Mouse (Mus musculus): Measurements from ENCODE around the gene Soat1.

The Soat1 gene

DNA sequence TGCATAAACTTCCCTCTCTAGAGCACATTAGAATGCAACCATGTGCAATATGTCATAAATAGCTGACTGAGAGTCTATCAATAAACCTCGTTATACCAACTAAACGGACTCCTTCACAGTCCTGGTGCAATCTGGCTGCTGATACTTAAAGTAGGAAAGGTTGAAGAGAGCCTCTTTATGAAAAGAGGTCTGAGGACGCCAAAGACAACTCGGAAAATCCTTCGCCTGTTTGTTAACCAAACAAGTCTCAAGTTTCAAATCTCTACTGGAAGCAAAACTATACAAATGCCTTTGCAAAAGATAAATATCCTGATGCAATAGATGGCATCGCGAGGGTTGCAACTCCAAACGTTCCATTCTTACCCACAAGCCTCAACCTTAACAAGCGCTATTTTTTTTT is 9.2 kb downstream of the Soat1 start:
- in situ Hi-C loops (cut with MboI) = no loop called here

DNA sequence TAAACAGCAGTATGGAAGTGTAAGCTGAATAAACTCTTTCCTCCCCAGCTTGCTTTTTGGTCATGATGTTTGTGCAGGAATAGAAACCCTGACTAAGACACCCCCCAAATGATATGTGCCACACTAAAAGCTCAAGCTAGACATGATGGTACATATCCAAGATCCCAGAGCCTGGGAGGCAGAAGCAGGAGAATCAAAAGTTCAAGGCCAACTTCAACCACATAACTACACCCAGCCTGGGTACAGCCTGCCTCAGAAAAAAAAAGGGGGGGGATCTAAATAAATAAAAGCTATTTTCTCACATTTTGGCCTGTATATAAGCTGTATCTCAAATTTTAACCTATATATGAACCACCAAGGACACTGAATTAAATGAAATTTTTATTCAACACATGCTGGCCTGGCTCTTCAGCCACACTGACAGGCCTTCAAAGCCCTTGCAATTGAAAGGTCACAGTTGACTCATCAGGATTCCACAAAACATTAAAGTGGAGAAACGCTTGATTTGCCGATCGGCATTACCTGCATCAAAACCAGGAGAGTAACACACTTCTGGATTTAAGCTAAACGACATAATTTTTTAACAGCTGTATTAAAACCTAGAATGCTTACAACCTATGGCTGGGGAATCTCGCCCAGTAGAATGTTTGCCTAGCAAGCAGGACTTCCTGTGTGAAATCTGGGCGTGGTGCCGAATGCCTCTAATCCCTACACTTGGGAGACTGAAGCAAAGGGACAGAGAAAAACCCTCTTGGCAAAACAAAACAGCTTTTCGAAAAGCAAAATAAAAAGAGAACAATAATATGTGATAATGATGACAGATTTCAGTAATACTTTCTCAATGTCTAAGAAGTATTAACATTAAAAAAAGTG is 9.9 kb downstream of the Soat1 start:
- in situ Hi-C loops (cut with MboI) = no loop called here

DNA sequence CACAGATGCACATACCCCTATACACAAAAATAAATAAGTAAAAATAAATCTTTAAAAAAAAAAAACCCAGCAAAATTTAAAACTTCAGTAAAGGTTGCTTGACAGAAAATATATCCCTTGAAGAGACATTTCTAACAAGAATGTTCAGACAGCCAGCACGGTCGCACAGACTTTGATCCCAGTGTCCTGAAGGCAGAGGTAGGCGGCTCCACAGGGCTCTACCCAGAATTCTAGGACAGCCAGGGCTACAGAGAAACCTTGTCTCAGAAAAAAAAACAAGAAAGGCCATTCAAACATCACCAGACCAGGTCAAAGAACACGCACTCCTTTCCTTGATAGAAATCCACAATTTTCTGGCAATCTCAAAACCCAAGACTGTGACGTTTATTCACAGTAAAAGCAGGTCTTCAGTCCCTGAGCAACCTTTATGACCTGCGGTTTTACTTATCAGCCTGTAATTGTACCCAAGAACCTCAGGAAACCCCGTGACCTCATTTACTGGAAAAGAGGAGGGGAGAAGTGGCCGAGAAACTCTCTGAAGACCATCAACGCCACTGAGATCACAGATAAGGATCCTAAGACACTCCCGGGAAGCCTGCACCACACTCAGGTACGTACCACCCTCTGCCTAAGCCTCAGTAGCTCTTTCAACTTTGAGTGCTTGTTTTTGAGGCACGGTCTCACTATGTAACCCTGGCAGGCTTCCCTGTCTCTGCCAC is 11.7 kb downstream of the Soat1 start:
- in situ Hi-C loops (cut with MboI) = no loop called here

DNA sequence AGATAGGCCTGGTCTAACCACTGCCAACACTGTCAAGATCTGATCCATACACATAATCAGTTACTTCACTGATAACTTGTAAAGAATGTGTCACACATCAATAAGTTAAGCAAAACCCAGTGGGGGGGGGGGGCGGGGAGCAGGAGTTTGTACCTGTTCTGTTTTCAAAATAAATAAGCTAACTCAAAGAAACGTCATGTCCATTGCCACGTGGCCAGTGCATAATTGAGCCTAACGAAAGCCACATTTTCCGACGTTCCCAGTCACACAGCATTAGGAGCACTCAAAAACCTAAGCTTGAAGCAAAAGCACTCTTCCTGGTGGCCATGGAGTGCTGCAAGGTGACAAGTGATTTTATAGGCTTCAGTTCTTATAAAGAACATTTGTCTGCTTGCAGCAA is 13.1 kb downstream of the Soat1 start:
- in situ Hi-C loops (cut with MboI) = no loop called here

DNA sequence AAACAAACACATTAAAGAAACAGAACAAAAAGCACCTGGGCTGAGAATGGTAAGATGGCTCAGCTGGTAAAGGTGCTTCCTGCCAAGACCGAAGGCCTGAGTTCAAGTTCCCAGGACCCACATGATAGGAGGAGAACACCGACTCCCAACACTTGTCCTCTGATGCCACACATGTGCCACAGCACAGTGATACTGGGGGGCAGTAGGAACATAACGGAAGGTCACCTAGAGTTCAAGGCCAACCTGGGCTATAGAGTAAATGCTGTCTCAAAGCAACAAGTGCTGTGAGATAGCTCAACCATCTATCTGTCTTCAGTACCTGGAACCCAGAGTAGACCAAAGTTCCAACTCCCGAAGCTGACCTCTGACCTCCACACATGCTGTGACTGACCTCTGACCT is 13.9 kb downstream of the Soat1 start:
- in situ Hi-C loops (cut with MboI) = no loop called here

DNA sequence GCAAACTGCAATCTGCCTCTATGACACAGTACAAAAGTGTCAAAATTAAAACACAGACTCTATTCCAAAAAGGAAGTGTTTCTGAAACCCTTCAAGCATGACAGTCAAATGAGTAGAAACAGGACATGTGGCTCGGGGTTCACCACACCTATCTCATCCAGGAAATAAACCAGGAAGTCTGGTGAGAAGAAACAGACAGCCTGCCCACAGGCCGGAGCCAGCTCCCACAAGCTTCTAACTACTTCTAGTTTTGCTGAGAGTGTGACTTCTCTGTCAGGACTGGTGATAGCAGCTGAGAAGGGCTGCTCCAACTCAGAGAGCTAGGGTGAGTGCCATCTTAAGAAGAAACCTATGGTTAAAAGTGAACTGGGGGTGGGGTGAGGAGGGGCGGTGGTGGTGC is 14.4 kb downstream of the Soat1 start:
- in situ Hi-C loops (cut with MboI) = no loop called here

DNA sequence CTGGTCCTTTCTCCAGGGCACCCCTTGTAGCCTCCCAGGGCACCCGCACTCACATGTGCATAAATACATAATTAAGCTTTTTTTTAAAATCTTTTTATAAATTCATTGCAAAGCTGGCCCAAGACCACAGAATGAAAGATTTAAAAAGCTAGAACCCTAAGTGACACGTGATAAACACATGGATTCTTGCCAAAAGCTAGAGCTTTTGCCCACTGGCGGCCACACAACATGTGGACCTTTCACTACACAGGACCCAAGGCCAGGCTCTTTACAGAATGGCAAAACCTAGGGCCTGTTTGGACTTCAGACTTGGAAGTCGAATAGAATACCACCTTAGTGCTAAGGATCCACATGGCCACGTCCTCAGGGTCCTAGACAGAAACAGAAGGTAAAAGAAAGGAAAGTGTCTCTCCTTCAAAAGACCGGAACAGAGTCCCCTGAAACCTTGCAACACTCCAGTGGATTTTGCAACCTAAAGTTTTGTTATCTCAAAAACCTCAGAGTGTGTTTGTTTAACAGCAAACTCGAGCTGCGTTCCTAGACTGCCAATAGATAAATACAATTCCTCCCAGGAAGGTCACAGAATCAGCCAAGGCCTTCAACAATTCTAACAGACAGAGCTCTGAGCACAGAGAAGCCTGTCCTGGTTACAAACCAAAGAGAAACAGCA is 15.6 kb downstream of the Soat1 start:
- in situ Hi-C loops (cut with MboI) = no loop called here

DNA sequence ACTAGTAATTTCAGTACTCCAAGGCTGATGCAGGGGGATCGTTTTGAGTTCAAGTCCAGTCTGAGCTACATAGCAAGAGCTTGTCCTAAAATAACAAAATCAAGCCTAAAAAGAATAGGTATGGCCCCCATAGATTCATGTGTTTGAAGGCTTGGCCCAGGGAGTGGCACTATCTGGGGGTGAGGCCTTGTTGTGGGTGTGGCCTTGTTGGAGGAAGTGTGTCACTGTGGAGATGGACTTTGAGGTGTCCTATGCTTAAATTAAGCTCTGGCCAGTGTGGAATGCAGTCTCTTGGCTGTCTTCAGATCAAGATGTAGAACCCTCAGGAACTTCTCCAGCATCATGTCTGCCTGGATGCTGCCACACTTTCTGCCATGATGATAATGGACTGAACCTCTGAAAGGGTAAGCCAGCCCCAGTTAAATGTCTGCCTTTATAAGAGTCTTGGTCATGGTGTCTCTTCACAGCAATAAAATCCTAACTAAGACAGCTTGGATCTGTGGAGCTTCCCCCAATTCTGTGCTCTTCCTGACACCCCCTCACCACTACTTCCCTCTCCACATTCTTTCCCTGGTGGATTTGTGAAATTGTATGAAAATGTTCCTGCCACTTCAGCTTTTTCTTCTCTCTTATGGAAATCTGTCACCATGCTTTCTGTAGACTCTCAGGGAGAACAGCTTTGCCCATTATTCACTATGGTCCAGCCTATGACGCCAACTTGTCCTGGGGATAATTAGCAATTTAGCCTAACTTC is 18.9 kb downstream of the Soat1 start:
- in situ Hi-C loops (cut with MboI) = no loop called here

DNA sequence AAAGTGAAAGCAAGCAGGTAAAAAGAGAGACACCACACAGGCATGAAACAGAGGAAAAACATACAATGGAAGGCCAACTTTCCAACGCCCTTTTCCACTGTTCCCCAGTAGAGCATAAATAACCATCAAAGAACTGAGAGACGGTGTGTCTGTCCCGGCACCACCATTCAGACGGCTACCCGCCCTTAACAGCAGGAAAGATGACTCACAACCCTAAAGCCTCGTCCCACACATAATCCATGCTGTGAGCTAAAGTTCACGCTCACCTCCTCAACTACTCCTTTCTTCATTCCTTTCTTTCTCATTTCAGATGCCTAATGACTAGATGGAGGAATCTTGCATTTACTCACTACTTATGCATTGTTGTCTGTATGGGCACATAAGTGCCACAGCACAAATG is 19.7 kb downstream of the Soat1 start:
- in situ Hi-C loops (cut with MboI) = no loop called here

DNA sequence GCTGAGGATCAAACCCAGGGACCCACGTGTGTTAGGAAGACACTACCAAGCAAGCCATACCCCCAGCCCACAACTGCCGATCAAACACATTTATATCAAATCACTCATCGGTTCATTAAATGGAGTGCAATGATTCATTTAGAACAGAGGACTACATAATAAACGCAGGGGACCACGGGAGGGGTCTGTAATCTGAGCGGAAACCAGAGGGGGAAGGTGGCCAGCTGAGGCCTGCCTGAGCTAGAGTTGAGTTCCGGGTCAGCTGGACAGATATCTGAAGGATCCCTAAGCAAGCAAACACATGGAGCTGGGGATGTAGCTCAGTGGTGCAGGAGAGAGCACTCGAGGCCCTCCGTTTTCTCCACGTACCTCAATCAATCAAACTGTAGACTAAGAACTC is 20.3 kb downstream of the Soat1 start:
- in situ Hi-C loops (cut with MboI) = no loop called here

DNA sequence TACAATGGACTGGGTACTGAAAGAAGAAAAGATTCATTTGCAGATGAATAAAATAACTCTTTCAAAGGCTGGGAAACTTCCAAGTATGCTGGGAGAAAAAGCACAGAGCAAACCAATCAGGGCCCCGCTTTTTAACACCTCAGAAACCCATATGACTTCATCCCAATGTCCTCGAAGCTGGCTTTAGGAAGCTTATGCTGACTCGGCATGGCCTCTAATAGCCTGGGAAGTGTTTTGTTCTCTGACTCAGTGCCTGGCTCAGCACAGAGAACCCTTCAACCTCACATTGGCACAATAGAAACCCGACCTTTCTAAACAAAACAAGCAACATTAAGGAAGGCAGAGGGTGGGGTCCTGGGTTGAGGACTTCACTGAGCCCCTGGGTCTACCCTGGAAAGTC is 23.7 kb downstream of the Soat1 start:
- in situ Hi-C loops (cut with MboI) = no loop called here

DNA sequence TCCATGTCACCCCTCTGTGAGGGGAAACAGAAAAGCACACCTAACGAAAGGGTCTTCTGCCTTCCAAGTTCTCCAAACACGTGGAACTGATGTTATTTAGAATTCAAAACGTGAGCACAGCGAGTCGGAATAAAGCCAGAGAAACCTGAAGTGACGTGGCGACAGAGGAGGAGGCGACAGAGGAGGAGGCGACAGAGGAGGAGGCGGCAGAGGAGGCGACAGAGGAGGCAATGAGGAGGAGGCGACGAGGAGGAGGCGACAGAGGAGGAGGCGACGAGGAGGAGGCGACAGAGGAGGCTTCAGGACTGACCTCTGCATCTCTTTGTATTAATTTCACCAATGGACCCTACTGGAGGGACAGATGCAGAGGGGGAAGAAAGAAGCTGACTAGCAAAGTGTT is 24.4 kb downstream of the Soat1 start:
- in situ Hi-C loops (cut with MboI) = no loop called here

DNA sequence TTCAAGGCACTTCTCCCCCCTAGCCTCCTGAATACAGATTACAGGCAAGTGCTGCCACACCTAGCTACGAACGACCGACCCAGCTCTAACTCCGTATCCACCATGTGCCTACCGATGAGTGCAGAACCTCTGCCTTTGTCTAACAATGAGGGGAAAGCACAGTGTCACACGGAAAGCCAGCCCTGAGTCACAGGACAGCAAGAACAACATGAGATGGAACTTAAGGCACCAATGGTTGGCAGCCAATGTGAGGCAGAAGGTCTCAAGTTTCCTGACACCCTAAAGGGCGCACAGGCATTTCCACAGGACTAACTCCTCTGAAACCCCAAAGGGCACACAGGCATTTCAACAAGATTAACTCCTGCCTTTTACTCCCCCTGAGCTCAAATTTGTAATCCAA is 25.0 kb downstream of the Soat1 start:
- in situ Hi-C loops (cut with MboI) = no loop called here

DNA sequence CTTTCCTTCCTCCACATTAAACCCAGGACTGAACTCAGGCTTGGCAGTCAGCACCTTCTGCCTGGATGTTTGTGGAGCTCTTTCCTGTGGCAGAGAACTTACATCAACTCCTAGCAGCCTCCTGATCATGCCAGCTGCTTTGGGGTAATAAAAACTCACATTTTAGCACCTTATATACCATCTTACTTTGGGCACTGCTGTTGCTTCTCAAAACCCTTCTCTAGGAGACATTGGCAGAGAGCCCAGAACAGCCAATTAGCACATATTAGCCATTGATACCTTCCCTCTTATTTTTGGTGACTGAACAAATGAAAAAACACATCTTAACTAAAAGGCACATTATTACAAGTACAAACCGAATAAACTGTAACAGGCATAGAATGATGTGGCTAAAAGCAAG is 29.1 kb downstream of the Soat1 start:
- in situ Hi-C loops (cut with MboI) = no loop called here

DNA sequence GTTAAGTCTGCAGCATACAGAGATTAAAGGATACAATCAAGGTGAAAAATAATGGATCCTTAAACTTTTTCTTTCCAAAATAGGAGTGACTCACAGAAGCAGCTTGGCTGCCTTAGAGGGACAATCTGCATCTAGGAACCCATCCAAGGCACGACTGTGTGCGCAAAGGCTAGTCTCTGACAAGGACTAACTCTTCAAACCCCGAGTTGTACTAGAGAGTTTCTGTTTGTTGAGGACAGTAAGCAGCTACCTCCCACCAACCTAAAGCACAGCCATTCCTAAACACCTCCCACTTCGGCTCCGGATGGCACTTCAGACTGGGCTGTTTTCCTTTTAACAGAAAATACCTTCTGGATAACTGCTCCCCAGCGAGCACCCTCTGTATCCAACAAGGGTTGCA is 31.4 kb downstream of the Soat1 start:
- in situ Hi-C loops (cut with MboI) = no loop called here

DNA sequence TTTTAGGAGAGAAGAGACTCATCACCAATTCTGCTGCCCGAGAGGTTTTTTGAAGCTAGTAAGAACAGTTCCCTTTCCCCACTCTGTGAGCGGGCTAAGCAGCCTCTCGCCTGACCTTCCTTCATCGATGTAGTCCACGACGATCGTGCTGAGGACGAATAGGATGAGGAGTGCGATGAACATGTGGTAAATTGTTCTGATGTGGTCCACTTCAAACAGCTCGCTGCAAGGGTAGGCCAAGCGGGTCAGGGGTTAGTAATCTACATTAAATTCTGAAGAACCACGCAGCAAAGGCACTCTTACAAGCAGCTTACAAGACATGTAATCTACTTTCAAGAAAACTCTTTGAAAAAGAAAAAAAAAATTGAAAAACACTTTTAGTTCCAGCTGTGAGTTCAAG is 31.9 kb downstream of the Soat1 start:
- in situ Hi-C loops (cut with MboI) = no loop called here

DNA sequence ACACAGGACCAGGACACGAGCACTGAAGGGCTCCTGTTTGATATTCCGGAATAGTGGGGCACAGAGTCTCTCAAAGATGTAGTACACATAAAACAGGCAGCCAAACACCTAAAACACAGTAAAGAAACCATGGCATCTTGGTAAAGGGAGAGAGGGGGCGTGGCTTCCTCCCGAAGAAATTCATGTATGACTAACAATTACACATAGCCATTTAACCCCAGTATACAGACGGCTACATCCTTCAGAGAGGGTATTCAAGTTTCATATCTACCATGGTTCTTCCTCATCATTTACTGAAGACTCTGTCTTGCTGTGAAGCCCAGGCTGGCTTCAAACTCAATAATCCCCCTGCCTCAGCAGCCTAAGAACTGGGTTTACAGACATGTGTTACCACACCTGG is 36.4 kb downstream of the Soat1 start:
- in situ Hi-C loops (cut with MboI) = no loop called here

DNA sequence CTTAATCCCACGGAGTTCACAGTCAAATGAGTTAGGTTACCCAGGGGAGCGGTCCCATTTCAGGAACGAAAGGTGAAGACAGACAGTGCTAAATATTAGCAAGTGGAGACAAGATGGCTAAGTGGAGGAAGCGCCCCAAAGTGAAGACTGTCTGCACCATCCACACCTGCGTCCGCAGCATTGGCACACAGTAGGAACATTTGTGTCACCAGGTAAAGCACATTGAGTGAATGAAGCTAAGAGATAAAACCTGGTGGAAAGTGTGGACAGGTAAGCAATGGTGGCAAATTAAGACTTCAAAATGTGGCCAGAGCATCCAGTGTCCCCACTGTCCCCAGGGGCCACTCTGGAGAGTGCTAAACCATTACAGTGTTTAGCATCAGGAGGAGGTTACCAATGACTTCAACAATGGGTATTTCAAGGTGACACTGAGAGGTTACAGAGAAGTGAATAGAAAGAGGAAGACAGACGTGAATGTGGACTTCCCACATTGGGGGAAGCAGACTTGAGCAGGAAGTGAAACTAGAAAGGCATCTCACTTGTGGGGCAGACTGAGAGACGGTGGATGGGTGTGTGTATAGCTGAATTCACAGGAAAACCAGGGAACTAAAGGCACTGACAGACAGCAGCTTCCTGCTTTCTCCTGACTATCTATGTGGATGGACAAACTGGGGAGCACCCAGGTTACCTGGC is 37.0 kb downstream of the Soat1 start:
- in situ Hi-C loops (cut with MboI) = no loop called here

DNA sequence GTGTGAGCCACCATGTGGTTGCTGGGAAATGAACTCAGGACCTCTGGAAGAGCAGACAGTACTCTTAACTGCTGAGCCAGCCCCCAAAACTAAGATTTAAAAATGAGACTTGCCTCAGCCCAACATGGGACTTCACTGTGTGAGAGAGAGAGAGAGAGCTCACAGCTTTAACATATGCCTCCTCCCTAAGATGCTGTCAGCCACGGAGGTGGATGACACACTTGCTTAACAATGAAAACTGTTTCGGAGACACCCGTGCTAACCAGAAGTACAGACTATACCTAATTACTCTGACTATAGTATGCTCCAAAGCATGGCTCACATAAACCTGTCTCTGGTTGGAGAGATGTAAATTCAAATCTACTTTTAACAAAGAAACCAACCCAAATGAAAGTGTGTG is 40.6 kb downstream of the Soat1 start:
- in situ Hi-C loops (cut with MboI) = no loop called here

DNA sequence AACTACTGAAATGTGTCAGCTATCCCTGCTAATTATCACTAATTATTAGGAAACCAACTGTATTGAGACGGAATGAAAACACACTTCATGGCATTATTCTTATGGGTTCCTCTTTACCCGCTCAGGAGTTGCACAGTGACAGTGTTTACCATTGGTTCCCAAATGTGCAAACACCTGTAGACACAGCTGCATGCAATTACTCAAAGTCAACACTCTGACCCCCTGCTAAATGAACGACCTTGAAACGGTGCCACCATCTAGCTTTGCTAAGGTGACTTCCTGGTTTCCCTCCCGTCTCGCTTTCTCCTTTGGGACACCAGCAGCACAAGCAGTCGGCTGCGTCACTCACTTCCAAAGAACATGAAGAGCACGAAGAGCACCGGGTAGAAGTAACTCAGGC is 41.6 kb downstream of the Soat1 start:
- in situ Hi-C loops (cut with MboI) = no loop called here

DNA sequence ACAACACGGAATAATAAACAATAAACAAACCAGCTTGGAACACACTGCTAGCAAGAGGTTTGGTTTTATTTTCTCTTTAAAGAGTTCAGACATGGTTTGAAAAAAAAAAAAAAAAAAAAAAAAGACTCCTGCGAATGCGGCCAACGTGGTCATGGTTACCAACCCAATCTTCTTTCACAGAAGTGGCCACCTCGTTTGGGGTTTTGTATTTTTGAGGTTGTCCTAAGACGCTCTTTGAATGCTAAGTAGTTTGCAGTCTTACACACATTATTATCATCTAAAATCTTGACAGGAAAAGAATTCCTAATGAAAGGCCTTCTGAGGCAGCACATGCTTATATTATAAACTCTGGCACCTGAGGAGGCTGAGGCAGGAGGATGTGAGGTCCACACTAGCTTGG is 45.7 kb downstream of the Soat1 start:
- in situ Hi-C loops (cut with MboI) = no loop called here

DNA sequence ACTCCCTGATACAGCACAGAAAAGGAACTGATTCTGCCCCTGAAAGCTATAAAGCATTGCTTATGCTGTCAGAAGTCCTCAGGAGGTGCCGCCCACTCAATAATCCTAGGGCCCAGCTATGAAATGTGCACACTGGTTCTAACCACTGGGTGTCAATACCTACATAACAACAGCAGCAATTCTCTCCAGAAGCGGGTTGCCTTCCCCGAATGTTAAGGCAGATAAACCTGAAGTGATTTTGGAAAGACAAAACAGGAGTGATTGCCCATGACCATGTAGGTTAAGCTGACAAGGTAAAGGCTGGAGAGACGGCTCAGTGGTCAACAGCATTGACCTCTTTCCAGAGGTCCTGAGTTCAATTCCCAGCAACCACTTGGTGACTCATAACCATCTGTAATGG is 48.4 kb downstream of the Soat1 start:
- in situ Hi-C loops (cut with MboI) = no loop called here

Data from mature B cell (primary cell).